ENCODE assay signal across 8 mouse cellular contexts in the genomic region with DNA sequence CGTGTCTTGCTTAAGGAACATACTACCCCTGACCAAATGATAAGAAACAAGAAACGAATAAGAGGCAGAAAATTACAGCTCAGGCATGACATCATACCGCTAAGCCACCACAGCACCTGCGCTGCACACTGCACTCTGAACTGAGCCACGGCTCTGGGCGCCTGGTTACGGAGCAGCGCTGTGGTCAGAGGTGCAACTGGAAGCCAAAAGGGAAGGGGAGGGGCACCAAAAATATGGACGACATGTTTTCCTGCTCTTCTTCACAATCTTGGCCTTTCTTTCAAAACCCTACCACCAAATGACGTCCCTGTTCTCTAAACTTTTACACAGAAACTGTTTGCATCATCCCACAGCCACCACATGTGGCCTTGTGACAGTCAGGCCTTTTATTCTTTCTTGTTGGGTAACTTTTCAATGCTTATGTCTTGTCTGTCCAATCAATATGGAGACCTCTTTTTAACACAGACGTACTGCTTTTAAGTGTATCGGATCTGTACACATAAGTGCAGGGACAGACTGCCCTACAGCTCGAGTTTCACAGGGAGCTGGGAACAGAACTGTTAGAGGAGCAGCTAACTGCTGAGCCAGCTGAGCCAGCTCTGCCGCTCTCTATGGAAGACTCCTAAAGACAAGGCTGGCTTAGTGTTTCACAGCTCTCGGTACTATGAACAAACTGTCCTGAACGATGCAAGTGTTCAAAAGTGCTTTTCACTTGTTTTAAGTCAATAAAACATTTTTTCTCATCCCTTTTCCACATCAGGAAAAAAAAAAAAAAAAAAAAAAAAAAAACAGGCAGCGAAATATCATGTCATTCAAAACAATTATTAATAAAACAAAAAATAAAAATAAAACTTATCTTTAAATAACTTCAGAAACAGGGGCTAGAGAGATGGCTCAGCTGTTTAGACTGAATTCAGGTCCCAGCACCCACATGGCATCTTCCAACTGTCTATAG. TPM values are rescaled to one million over a fixed set of nuclear protein-coding genes. Genes with fewer than 3 reads are reported as not detected.
DNase-seq lines count a peak whose midpoint lies in the region; ATAC-seq lines count a peak whose summit lies in the region.

No protein-coding gene starts in this region.

- peak; percentile 23 for DNase-seq in adrenal gland, postnatal 14 days
- DNase-seq in adrenal gland, adult 8-10 months = no peak
- DNase-seq in CD4-positive helper T cell, adult 2 months (ENCODE audit: low read depth, low spot score) = peak; percentile 87
- DNase-seq in gastrocnemius, postnatal 25 days = no peak
- DNase-seq in layer of hippocampus, postnatal 36 days = no peak
- no peak for DNase-seq in right cerebral cortex, adult 2 months (ENCODE audit: low spot score in 2 of 2)

- peak; percentile 74 for ATAC-seq in granulocyte monocyte progenitor cell, adult 5-6 weeks (replicated peaks; ENCODE audit: poor library complexity, severe bottlenecking)
- peak; percentile 74 for ATAC-seq in megakaryocyte progenitor cell, adult 5-6 weeks (replicated peaks; ENCODE audit: poor library complexity)

RNA-seq across cellular contexts. Expression of a gene that starts 43.3 kb away (rescaled TPM):
- 70.0 and 95.3 TPM in 2 replicates for total RNA-seq in adrenal gland, postnatal 14 days (2021)
- total RNA-seq in adrenal gland, adult 8-10 months (2022) = 100 to 1,000 TPM in 2 of 4 experiments, 10 to 100 TPM in 2; 82.6 to 138 (median 109) TPM
- 89.6 and 92.9 TPM in 2 replicates for total RNA-seq in granulocyte monocyte progenitor cell, adult 5-6 weeks (2014; fragmentation: Nextera tagmentation)
- total RNA-seq in granulocyte monocyte progenitor cell, adult 5-6 weeks (2017) = 85.5 and 95.4 TPM in 2 replicates
- total RNA-seq in megakaryocyte progenitor cell, adult 5-6 weeks (2015) = 90.5 and 94.3 TPM in 2 replicates
- 81.0 and 113 TPM in 2 replicates for total RNA-seq in megakaryocyte progenitor cell, adult 5-6 weeks (2017)
- total RNA-seq in gastrocnemius, postnatal 25 days (2021) = 10 to 100 TPM; 16.8 to 18.8 TPM
- total RNA-seq in layer of hippocampus, postnatal 36 days (2021) = 10 to 100 TPM; 19.5 to 23.9 TPM

Comparison
In these comparisons a context has a peak if more than half of its experiments do, and no peak if none do; other contexts are left out.
1. DNase-seq: peak in adrenal gland, postnatal 14 days (single experiment) and CD4-positive helper T cell, adult 2 months (single experiment); none in adrenal gland, adult 8-10 months (single experiment), gastrocnemius, postnatal 25 days (single experiment), layer of hippocampus, postnatal 36 days (0 of 2) and right cerebral cortex, adult 2 months (0 of 2).